Mouse (Mus musculus) forebrain, embryonic 13.5 days (tissue): ENCODE results near the gene Hbp1. TPM values are rescaled to one million over a fixed set of nuclear protein-coding genes. Genes with fewer than 3 reads are reported as not detected.

Source experiments
- ATAC-seq: fragments of 200-750 bp; cut with Nextera tagmentation; 2 replicates; pipeline ENCODE4 v1.8.0; 2017
- H3K27ac ChIP-seq: fragments of 300-500 bp; sonication (generic); 2 replicates; pipeline ENCODE4 v1.5.1; 2015; ENCODE audit warnings: inconsistent platforms, mild to moderate bottlenecking, moderate library complexity
- H3K27me3 ChIP-seq: fragments of 300-500 bp; sonication (generic); 2 replicates; pipeline ENCODE4 v1.6.1; 2015; ENCODE audit warnings: mild to moderate bottlenecking, inconsistent platforms
- H3K36me3 ChIP-seq: fragments of 300-500 bp; sonication (generic); 2 replicates; pipeline ENCODE4 v1.6.1; 2015; ENCODE audit warnings: mild to moderate bottlenecking, inconsistent platforms; ENCODE audit not compliant: poor library complexity, severe bottlenecking
- H3K4me1 ChIP-seq: fragments of 300-500 bp; sonication (generic); 2 replicates; pipeline ENCODE4 v1.6.1; 2015; ENCODE audit warnings: inconsistent platforms
- H3K4me2 ChIP-seq: fragments of 300-500 bp; sonication (generic); 2 replicates; pipeline ENCODE4 v1.6.1; 2015; ENCODE audit warnings: inconsistent platforms, mild to moderate bottlenecking, moderate library complexity
- H3K4me3 ChIP-seq: fragments of 300-500 bp; sonication (generic); 2 replicates; pipeline ENCODE4 v1.5.1; 2015; ENCODE audit warnings: mild to moderate bottlenecking, inconsistent platforms
- H3K9ac ChIP-seq: fragments of 300-500 bp; sonication (generic); 2 replicates; pipeline ENCODE4 v1.6.1; 2015; ENCODE audit warnings: mild to moderate bottlenecking, inconsistent platforms
- H3K9me3 ChIP-seq: fragments of 300-500 bp; sonication (generic); replicated peaks from 2 replicates; pipeline ENCODE4 v1.6.1; 2016; ENCODE audit warnings: inconsistent platforms
- WGBS: fragments of 180-500 bp; shearing (Covaris S2); methylation state at CpG from one replicate; pipeline ENCODE4 v1.1.7; 2015; 5-methylcytosine and 5-hydroxymethylcytosine counted together
- polyA plus RNA-seq: library from polyadenylated mRNA; unstranded; fragments of >200 nt; fragmentation: Nextera tagmentation; extraction: Ambion mirVana; gene quantifications from 2 replicates; pipeline ENCODE4 v1.2.1, GENCODE M21; 2015

Gene Hbp1
- polyA plus RNA-seq: 85.8 and 86.8 TPM in 2 replicates

DNA sequence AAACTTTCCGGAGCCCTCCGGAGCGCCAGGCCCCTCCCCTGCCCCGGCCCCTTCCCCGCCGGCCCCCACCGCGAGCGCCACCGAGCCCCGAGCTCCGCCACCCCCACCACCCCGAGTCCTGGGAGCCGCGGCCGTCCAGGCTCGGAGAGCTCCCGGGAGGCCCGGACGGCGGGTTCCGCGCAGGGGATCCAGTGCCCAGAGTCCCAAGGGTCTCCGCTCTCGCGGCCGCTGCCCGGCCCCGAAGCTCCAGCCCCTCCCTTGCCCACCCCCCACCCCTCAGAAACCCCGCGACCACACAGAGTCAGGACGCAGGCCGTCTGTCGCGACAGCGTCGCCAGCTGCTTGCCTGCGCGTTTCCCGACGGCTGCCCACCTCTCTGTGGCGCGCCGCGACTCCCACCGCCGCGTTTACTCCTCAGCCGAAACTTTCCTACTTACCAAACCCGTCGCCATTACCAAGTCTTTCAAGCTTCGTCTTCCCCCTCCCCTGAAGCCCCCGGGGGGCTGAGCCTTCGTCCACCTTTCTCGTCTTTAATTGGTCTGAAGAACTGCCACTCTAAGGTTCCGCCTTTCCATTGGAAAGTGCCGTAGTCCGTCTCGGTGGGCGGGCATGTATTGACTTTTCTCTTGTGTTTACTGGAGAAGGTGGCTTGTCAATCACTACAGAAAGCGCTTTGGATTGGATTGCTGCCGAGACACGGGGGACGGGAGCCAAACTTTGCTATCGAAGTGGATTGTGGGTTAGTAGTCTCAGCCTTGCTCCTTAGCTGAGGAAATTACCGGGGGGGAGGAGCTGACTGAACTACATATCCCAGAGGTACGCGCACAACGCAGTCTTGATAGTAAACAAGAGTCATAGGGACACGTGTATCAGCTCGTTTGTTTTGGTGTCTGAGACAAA, at the start of gene Hbp1:
Gene Hbp1, minus strand, starts transcription at position 777 of the 900 bp plus-strand sequence.
- Histone ChIP-seq H3K9ac (peak within 1 kb of the TSS; percentile 91), H3K4me2 (peak within 1 kb of the TSS; percentile 67), H3K4me3 (peak within 1 kb of the TSS; percentile 82), H3K27ac (peak within 1 kb of the TSS; percentile 99), H3K4me1 (peaks cover 12% of the 10 kb centered on the region; the same call in 1 of the 2 replicates), H3K36me3 (no peaks in the 10 kb centered on the region), H3K9me3 (no peaks in the 10 kb centered on the region), H3K27me3 (no peaks in the 10 kb centered on the region)
- WGBS: under 1% methylated on average over 45 of the region's 71 CpGs
- peak; percentile 97 for ATAC-seq

DNA sequence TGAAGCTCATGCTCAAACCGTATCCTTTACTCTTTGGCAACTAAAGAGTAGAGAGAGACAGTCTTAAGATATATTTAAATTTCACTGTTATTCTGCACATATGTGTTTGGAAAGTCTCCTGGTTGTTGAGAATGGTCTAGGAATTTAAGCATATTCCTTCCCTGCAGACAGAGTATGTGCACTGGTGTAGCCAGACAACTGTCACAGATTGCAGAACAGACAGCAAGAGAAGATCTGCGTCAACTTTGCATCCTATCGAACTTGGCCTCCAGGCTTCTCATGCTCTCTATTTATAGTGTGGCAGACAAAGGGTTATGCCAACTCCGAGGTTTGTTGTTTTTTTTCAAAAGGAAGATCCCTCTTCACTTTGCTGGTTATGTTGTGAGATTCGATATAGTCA, 48.4 kb upstream of the Hbp1 start:
- no peaks in the 10 kb centered on the region for H3K27me3 ChIP-seq
- 85% methylated on average over 5 of the region's 5 CpGs for WGBS
- no peak overlapping the region for H3K9ac ChIP-seq
- H3K4me2 ChIP-seq: no peak overlapping the region
- no peaks in the 10 kb centered on the region for H3K36me3 ChIP-seq
- peak; percentile 75; the same call in 1 of the 2 replicates for ATAC-seq
- no peak overlapping the region for H3K4me3 ChIP-seq
- H3K27ac ChIP-seq: no peak overlapping the region
- H3K9me3 ChIP-seq: no peaks in the 10 kb centered on the region
- H3K4me1 ChIP-seq: peaks cover 15% of the 10 kb centered on the region; the same call in 1 of the 2 replicates

DNA sequence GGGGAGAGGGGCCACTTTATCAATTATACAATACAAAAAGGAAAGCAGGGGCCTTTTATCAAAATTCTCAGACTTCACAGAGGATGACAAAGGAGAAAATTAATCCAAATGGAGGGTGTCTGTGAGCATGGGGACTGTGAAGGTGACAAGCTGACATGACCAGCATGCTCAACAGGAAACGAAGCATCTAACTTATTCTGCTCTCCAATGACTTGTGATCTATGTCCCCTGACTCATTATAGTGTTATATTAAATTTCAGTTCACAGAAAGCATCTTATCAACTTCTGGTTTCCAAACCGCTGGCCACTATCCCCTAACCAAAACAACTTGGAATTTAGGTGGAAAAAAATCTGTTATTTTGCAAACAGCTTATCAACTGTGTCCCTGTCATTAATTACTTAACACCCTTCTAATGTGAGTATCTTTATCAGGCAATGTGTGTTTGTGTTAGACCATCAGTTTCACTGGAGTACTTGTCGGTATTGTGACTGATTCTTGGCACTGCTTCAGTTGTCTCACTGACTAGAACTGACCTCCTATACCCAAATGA, 47.1 kb upstream of the Hbp1 start:
- Histone ChIP-seq H3K4me1 (peaks cover 15% of the 10 kb centered on the region; the same call in 1 of the 2 replicates), H3K9me3 (no peaks in the 10 kb centered on the region), H3K27ac (no peak overlapping the region), H3K9ac (no peak overlapping the region), H3K4me2 (no peak overlapping the region), H3K27me3 (no peaks in the 10 kb centered on the region), H3K4me3 (no peak overlapping the region), H3K36me3 (peaks cover 4% of the 10 kb centered on the region; the same call in 1 of the 2 replicates)
- no peak for ATAC-seq
- 67% methylated on average over 3 of the region's 3 CpGs for WGBS

DNA sequence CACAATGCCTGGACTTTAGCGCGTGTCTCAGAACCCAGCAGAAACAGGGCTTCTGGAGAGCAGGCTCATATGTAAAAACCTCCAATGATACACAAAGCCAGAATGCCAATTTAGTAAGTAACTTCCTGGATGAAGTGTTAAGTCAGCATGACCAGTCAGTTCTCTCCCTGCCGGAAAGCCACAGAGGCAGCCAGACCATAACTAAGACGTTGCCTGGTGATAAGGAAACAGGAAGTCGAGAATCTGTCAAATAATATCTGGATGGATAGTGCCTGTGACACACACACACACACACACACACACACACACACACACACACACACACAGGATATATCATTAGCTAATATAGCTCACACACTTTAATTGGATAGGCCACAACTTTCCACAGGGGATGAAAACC, 46.5 kb upstream of the Hbp1 start:
- WGBS: 84% methylated on average over 5 of the region's 5 CpGs

DNA sequence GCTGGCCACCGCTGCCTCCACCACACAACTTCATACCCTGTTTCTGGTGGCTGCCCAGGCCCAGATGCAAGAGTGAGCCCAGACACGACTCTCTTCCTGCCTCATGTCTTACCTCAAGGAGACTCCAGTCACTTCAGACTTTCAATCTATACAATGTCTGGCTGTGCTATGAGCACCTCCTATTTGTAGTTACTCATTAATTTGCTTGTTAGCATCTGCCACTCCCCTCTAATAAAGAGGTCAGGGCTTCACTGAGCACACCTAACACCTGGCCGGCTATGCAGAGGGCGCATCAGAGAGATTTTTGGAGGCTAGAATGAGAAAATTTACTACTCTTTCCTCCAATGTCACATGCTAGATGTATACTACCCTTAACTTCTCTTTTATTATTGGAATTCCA, 40.2 kb upstream of the Hbp1 start:
- Histone ChIP-seq H3K4me2 (no peak overlapping the region), H3K27me3 (no peaks in the 10 kb centered on the region), H3K9ac (no peak overlapping the region), H3K27ac (no peak overlapping the region), H3K4me1 (no peaks in the 10 kb centered on the region), H3K4me3 (no peak overlapping the region), H3K36me3 (peaks cover 17% of the 10 kb centered on the region; the same call in 1 of the 2 replicates), H3K9me3 (no peaks in the 10 kb centered on the region)
- no peak for ATAC-seq
- 88% methylated on average over 4 of the region's 4 CpGs for WGBS

More for the DNA sequence above, 46.5 kb upstream of the Hbp1 start:
- H3K4me1 ChIP-seq: peaks cover 15% of the 10 kb centered on the region; the same call in 1 of the 2 replicates
- ATAC-seq: no peak
- peaks cover 6% of the 10 kb centered on the region; the same call in 1 of the 2 replicates for H3K36me3 ChIP-seq
- H3K27ac ChIP-seq: no peak overlapping the region
- no peak overlapping the region for H3K4me2 ChIP-seq
- H3K9ac ChIP-seq: no peak overlapping the region
- H3K9me3 ChIP-seq: no peaks in the 10 kb centered on the region
- no peak overlapping the region for H3K4me3 ChIP-seq
- H3K27me3 ChIP-seq: no peaks in the 10 kb centered on the region

DNA sequence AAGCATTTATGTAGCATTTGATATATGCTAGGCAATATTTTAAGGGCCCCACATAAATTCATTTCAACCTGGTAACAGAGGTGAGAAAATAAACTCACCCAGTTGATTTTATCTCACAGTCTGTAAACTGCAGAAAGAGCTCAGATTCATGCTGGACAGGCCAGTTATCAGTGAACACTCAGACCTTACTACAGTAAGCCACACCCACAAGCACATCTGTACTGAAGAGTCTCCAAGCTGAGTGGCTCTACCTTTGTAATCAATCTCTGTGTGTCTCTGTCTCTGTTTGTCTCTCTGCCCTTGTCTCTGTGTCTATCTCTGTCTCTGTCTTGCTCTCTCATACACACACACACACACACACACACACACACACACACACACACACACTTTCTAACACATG, 39.4 kb upstream of the Hbp1 start:
- Histone ChIP-seq H3K27ac (no peak overlapping the region), H3K4me3 (no peak overlapping the region), H3K9me3 (no peaks in the 10 kb centered on the region), H3K27me3 (no peaks in the 10 kb centered on the region), H3K4me2 (no peak overlapping the region), H3K4me1 (peaks cover 6% of the 10 kb centered on the region), H3K9ac (no peak overlapping the region), H3K36me3 (peaks cover 17% of the 10 kb centered on the region; the same call in 1 of the 2 replicates)
- ATAC-seq: no peak

DNA sequence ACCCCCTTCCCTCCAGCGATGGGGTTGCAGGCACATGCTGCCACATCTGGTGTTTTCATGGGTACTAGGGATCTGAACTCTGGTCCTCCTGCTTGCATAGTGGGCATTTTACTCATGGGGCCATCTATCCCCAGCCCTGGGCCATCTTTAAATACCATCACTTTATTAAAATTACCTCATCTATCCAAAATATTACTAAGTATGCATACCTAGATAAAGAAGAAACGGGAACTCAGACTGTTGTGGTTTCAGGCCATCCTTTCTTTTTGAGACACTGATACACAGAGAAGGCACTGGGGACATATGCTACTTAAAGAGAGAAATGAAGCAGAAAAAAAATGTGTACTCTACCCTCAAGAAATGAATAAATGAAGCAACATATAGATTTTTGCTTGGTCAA, 36.1 kb upstream of the Hbp1 start:
- Histone ChIP-seq H3K9me3 (no peaks in the 10 kb centered on the region), H3K4me1 (peaks cover 21% of the 10 kb centered on the region), H3K27me3 (no peaks in the 10 kb centered on the region), H3K4me3 (no peak overlapping the region), H3K36me3 (peaks cover 11% of the 10 kb centered on the region; the same call in 1 of the 2 replicates), H3K4me2 (no peak overlapping the region), H3K9ac (no peak overlapping the region), H3K27ac (no peak overlapping the region)
- ATAC-seq: no peak
- WGBS: 89% methylated on average over 2 of the region's 2 CpGs

DNA sequence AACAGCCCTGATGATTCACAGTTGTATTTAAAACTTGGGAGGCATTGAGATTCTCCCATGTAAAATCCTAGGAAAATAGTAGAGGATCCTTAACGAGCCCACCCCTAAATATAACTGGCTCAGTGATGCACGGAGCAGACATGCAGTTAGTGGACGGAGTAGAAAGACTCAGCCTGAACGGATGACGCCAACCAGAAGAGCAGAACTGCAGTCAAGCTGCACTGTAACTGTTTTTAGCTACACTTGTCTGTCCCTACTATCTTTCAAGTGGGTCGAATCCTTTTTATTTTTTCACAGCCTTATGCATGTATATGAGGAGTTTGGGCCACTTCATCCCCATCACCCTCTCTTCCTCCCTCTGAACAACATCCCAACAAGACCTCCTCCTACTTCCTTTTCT, 35.4 kb upstream of the Hbp1 start:
- no peaks in the 10 kb centered on the region for H3K9me3 ChIP-seq
- H3K27ac ChIP-seq: no peak overlapping the region
- H3K4me2 ChIP-seq: no peak overlapping the region
- 86% methylated on average over 6 of the region's 6 CpGs for WGBS
- H3K36me3 ChIP-seq: peaks cover 11% of the 10 kb centered on the region; the same call in 1 of the 2 replicates
- no peak overlapping the region for H3K9ac ChIP-seq
- peaks cover 21% of the 10 kb centered on the region for H3K4me1 ChIP-seq
- no peaks in the 10 kb centered on the region for H3K27me3 ChIP-seq
- H3K4me3 ChIP-seq: no peak overlapping the region
- no peak for ATAC-seq

DNA sequence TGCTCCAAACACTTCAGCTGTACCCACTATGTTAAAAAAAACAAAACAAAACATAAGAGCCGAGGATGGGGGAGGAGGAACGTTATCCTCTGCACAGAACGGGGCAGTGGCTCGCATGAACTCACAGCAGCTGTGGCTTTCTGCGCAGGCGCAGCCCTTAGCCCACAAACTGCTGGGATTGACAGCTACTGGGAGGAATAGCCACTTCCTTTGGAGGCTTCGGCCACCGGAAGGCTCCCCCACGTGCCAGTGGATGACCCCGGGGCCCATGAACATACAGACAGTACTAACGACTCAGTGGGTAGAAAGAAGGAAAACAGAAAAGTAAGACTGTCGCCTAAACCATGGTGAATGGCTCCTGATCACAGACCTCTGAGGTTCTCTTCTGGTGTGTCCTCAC, 34.3 kb upstream of the Hbp1 start:
- ATAC-seq: no peak
- Histone ChIP-seq H3K27ac (peak overlapping the region; percentile 62; the same call in 1 of the 2 replicates), H3K4me3 (no peak overlapping the region), H3K9me3 (no peaks in the 10 kb centered on the region), H3K4me2 (no peak overlapping the region), H3K36me3 (0 out of 2 replicates have a peak, but pooled peaks cover 11% of the 10 kb centered on the region), H3K9ac (no peak overlapping the region), H3K27me3 (no peaks in the 10 kb centered on the region), H3K4me1 (peaks cover 21% of the 10 kb centered on the region)
- WGBS: 69% methylated on average over 12 of the region's 12 CpGs

DNA sequence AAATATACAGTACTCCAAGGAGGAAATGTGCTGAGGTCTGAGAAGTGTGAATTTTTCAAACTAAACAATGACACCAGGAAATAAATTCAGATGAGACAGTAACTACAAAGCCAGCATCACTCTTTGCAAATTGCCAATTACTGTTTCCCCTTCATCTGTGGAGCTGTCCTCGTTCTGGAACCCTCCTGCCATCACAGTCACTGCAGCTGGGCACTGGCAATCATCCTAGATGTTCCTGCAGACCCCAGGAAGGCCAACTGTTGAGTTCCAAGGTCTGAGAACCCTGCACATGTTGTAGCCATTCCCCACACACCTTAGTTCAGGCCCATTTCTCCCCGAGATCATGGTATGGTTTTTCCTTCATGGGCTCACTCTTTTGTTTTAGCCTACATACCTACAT, 33.9 kb upstream of the Hbp1 start:
- peak; percentile 53 for ATAC-seq
- 33% methylated on average over 2 of the region's 2 CpGs for WGBS
- no peaks in the 10 kb centered on the region for H3K9me3 ChIP-seq
- no peak overlapping the region for H3K4me2 ChIP-seq
- no peak overlapping the region for H3K4me3 ChIP-seq
- H3K27me3 ChIP-seq: no peaks in the 10 kb centered on the region
- peak overlapping the region; percentile 62 for H3K27ac ChIP-seq
- peaks cover 21% of the 10 kb centered on the region for H3K4me1 ChIP-seq
- H3K36me3 ChIP-seq: 0 out of 2 replicates have a peak, but pooled peaks cover 11% of the 10 kb centered on the region
- no peak overlapping the region for H3K9ac ChIP-seq

DNA sequence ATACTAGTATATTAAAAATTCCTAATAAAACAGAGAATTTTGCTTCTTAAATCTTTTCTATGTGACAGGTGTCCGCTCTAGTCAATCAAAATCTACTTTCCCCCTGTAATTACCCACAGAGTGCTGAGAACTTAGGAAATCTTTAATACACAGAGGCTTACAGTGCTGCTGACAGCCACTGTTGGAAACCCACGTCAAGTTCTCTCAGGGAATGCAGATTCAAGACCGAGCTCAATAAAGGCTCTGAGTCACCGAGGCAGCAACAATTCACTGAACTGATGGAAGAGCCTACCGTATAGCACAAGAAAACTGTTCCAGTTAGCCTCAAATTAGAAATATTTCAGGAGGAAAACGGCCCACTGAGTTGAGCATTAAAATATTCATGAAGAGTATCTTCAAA, 33.4 kb upstream of the Hbp1 start:
- Histone ChIP-seq H3K9me3 (no peaks in the 10 kb centered on the region), H3K27ac (peak overlapping the region; percentile 31; the same call in 1 of the 2 replicates), H3K4me3 (no peak overlapping the region), H3K4me2 (no peak overlapping the region), H3K4me1 (peaks cover 21% of the 10 kb centered on the region), H3K27me3 (no peaks in the 10 kb centered on the region), H3K9ac (no peak overlapping the region), H3K36me3 (0 out of 2 replicates have a peak, but pooled peaks cover 11% of the 10 kb centered on the region)
- WGBS: 43% methylated on average over 6 of the region's 6 CpGs
- peak; percentile 72 for ATAC-seq

DNA sequence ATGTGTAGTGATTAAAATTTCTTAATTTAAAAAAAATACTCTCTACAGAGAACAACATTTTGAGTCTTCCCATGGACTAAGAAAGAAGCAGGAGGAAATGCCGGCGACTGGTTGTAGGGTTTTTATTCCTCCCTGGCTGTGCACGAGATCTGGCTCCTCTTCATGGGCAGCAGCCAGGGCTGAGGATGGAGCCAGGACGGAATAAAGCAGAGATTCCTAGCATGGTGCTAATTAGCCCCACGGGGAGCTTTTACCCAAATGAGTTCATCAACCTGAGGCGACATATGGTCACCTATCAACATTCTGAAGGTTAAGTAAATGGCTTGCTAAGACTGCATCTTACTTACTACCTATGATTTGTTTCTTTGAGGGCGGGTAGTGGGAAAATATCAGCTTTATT, 32.9 kb upstream of the Hbp1 start:
- peaks cover 21% of the 10 kb centered on the region for H3K4me1 ChIP-seq
- H3K4me2 ChIP-seq: no peak overlapping the region
- H3K36me3 ChIP-seq: 0 out of 2 replicates have a peak, but pooled peaks cover 11% of the 10 kb centered on the region
- H3K9me3 ChIP-seq: no peaks in the 10 kb centered on the region
- peak; percentile 85 for ATAC-seq
- no peak overlapping the region for H3K4me3 ChIP-seq
- H3K27ac ChIP-seq: no peak overlapping the region
- H3K9ac ChIP-seq: no peak overlapping the region
- H3K27me3 ChIP-seq: no peaks in the 10 kb centered on the region
- 37% methylated on average over 7 of the region's 7 CpGs for WGBS
